ENCODE assay signal across 9 mouse cellular contexts in the genomic region with DNA sequence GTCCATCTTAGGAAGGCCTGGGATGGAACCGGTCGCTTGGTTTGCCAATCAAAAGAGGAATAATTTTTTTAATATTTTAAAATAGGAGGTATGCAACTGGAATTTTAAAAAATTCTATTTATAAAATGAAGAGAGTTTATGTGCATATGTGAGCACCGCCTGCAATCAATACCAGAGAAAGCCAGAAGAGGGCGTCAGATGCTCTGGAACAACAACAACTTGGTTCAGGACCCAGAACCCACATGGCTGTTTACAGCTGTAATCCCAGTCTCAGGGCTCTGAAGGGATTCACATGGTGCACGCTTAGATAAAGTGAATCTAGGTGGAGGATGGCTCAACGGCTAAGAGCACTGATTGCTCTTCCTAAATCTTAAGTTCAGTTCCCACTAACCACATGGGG. TPM values are rescaled to one million over a fixed set of nuclear protein-coding genes. Genes with fewer than 3 reads are reported as not detected.
DNase-seq lines count a peak whose midpoint lies in the region; ATAC-seq lines count a peak whose summit lies in the region.
"Had no signal": no experiment of that assay in that cellular context is flagged by ENCODE, and none has a peak within 500 bp of the region (broad histone marks: within the 10 kb centered on the region; RNA-seq: fewer than 3 reads in every experiment).

No protein-coding gene starts in this region.

- no peaks in the 10 kb centered on the region for H3K27me3 ChIP-seq in hindbrain, embryonic 16.5 days (replicated peaks; ENCODE audit: control insufficient read depth, insufficient read depth, low read length)
- H3K27me3 ChIP-seq: embryonic facial prominence, embryonic 15.5 days had no signal

- peak; percentile 66 for ATAC-seq in megakaryocyte progenitor cell, adult 5-6 weeks (replicated peaks; ENCODE audit: poor library complexity)
- no peak for ATAC-seq in hindbrain, embryonic 16.5 days

- DNase-seq in heart, postnatal 4 days = peak; percentile 45
- DNase-seq in heart, adult 9 months (ENCODE audit: low spot score in 2 of 2) = no peak
- DNase-seq in right cerebral cortex, postnatal 4 days = peak; percentile 42
- no peak for DNase-seq in right cerebral cortex, adult 18-20 months
- peak; percentile 29 for DNase-seq in c-Kit-positive CD71-negative TER-119-negative erythroid progenitor cells, embryonic 14.5 days (ENCODE audit: low read depth)
- DNase-seq in Muller cell, postnatal 12 days (ENCODE audit: inconsistent ontology term) = no peak

- 80% methylated on average over 6 of the region's 6 CpGs for WGBS in hindbrain, embryonic 16.5 days

- H3K4me3 ChIP-seq in hindbrain, embryonic 16.5 days (ENCODE audit: low read length) = no peak overlapping the region
- H3K4me3 ChIP-seq: embryonic facial prominence, embryonic 15.5 days had no signal

- no peak overlapping the region for H3K9ac ChIP-seq in hindbrain, embryonic 16.5 days (ENCODE audit: low read depth, low read length)
- H3K9ac ChIP-seq: embryonic facial prominence, embryonic 15.5 days had no signal

- H3K27ac ChIP-seq in hindbrain, embryonic 16.5 days (ENCODE audit: low read depth, low read length) = no peak overlapping the region
- H3K27ac ChIP-seq: embryonic facial prominence, embryonic 15.5 days had no signal

- H3K36me3 ChIP-seq in hindbrain, embryonic 16.5 days (ENCODE audit: control insufficient read depth, insufficient read depth, low read length) = peaks cover 59% of the 10 kb centered on the region

- H3K4me1 ChIP-seq in hindbrain, embryonic 16.5 days (ENCODE audit: control insufficient read depth, insufficient read depth, low read depth, low read length) = no peaks in the 10 kb centered on the region
- H3K4me1 ChIP-seq: embryonic facial prominence, embryonic 15.5 days had no signal

- H3K9me3 ChIP-seq in hindbrain, embryonic 16.5 days (ENCODE audit: control insufficient read depth, low read length) = no peaks in the 10 kb centered on the region
- H3K9me3 ChIP-seq: embryonic facial prominence, embryonic 15.5 days had no signal

- no peak overlapping the region for H3K4me2 ChIP-seq in hindbrain, embryonic 16.5 days (ENCODE audit: low read length)
- H3K4me2 ChIP-seq: embryonic facial prominence, embryonic 15.5 days had no signal

RNA-seq across cellular contexts. Expression of gene Fgfbp3, which starts 36.3 kb away (rescaled TPM):
- total RNA-seq in heart, postnatal 4 days (2021) = 1 to 10 TPM; 2.8 to 3.3 TPM
- total RNA-seq in megakaryocyte progenitor cell, adult 5-6 weeks (2015) = 2.0 and 3.6 TPM in 2 replicates
- total RNA-seq in megakaryocyte progenitor cell, adult 5-6 weeks (2017) = 0.58 and 2.0 TPM in 2 replicates
- polyA plus RNA-seq in hindbrain, embryonic 16.5 days (2015; fragmentation: Nextera tagmentation; extraction: Ambion mirVana) = 28.2 and 44.1 TPM in 2 replicates

RNA-seq across cellular contexts. Expression of gene Btaf1, which starts 42.8 kb away (rescaled TPM):
- 10 to 100 TPM; 16.3 TPM for total RNA-seq in heart, postnatal 4 days (2021)
- total RNA-seq in megakaryocyte progenitor cell, adult 5-6 weeks (2015) = 39.9 and 45.4 TPM in 2 replicates
- total RNA-seq in megakaryocyte progenitor cell, adult 5-6 weeks (2017) = 51.6 and 71.5 TPM in 2 replicates
- polyA plus RNA-seq in hindbrain, embryonic 16.5 days (2015; fragmentation: Nextera tagmentation; extraction: Ambion mirVana) = 6.6 and 8.7 TPM in 2 replicates

RNA-seq across cellular contexts. Expression of gene Tnks2, which starts 49.1 kb away (rescaled TPM):
- 100 to 1,000 TPM; 109 to 113 TPM for total RNA-seq in heart, postnatal 4 days (2021)
- 54.4 and 56.4 TPM in 2 replicates for total RNA-seq in megakaryocyte progenitor cell, adult 5-6 weeks (2015)
- total RNA-seq in megakaryocyte progenitor cell, adult 5-6 weeks (2017) = 54.4 and 63.1 TPM in 2 replicates
- polyA plus RNA-seq in hindbrain, embryonic 16.5 days (2015; fragmentation: Nextera tagmentation; extraction: Ambion mirVana) = 19.0 and 36.7 TPM in 2 replicates

Comparison
In these comparisons a context has a peak if more than half of its experiments do, and no peak if none do; other contexts are left out.
1. DNase-seq: peak in heart, postnatal 4 days (single experiment), right cerebral cortex, postnatal 4 days (single experiment) and c-Kit-positive CD71-negative TER-119-negative erythroid progenitor cells, embryonic 14.5 days (single experiment); none in heart, adult 9 months (0 of 2), right cerebral cortex, adult 18-20 months (single experiment) and Muller cell, postnatal 12 days (single experiment).